Mouse (Mus musculus) midbrain, embryonic 14.5 days (tissue): ENCODE measurements at regions not wholly inside any gene's neighbourhood (a gene's known extent, or its start where the extent isn't known, plus 50 kb on each side); places are given as distances from the start of the nearest gene placed in this dataset.

Source experiments
- ATAC-seq: fragments of 200-750 bp; cut with Nextera tagmentation; 2 replicates; pipeline ENCODE4 v1.8.0; 2017; ENCODE audit warnings: moderate number of reproducible peaks, moderate library complexity; ENCODE audit not compliant: low FRiP score, low TSS enrichment
- DNase-seq: peaks from one replicate; pipeline ENCODE4 v3.0.0-alpha.2; 2015
- H3K27ac ChIP-seq: fragments of 300-500 bp; sonication (generic); replicated peaks from 2 replicates; pipeline ENCODE4 v1.5.1; 2014; ENCODE audit warnings: mild to moderate bottlenecking, low read depth, low read length, moderate library complexity
- H3K27me3 ChIP-seq: fragments of 300-500 bp; sonication (generic); 2 replicates; pipeline ENCODE4 v1.6.1; 2014; ENCODE audit warnings: low read length, control low read depth, mixed read lengths; ENCODE audit not compliant: control insufficient read depth, insufficient read depth
- H3K36me3 ChIP-seq: fragments of 300-500 bp; sonication (generic); 2 replicates; pipeline ENCODE4 v1.6.1; 2014; ENCODE audit warnings: low read length, control low read depth; ENCODE audit not compliant: control insufficient read depth, insufficient read depth
- H3K4me1 ChIP-seq: fragments of 300-500 bp; sonication (generic); 2 replicates; pipeline ENCODE4 v1.6.1; 2014; ENCODE audit warnings: mild to moderate bottlenecking, antibody characterized with exemption, low read length, control low read depth; ENCODE audit not compliant: control insufficient read depth, insufficient read depth
- H3K4me2 ChIP-seq: fragments of 300-500 bp; sonication (generic); 2 replicates; pipeline ENCODE4 v1.6.1; 2014; ENCODE audit warnings: mild to moderate bottlenecking, low read length, moderate library complexity
- H3K4me3 ChIP-seq: fragments of 300-500 bp; sonication (generic); replicated peaks from 2 replicates; pipeline ENCODE4 v1.5.1; 2014; ENCODE audit warnings: low read depth, low read length
- H3K9ac ChIP-seq: fragments of 300-500 bp; sonication (generic); replicated peaks from 2 replicates; pipeline ENCODE4 v1.6.1; 2014; ENCODE audit warnings: mild to moderate bottlenecking, low read length, moderate library complexity
- H3K9me3 ChIP-seq: fragments of 300-500 bp; sonication (generic); 2 replicates; pipeline ENCODE4 v1.6.1; 2016; ENCODE audit warnings: low read length, control low read depth, mixed read lengths; ENCODE audit not compliant: control insufficient read depth
- WGBS: fragments of 180-500 bp; shearing (Covaris S2); extraction: QIAGEN DNeasy Blood & Tissue Kit; methylation state at CpG from one replicate; pipeline ENCODE4 v1.1.7; 2014; 5-methylcytosine and 5-hydroxymethylcytosine counted together

- H3K27ac ChIP-seq, result no peak overlapping the region
- WGBS, result 24% methylated on average over 5 of the region's 5 CpGs
- no peaks in the 10 kb centered on the region for H3K9me3 ChIP-seq
- H3K4me2 ChIP-seq, result no peak overlapping the region
- ATAC-seq (no peak), DNase-seq (no peak)
- H3K9ac ChIP-seq, result no peak overlapping the region
- H3K4me3 ChIP-seq, result no peak overlapping the region
- H3K27me3 ChIP-seq, result 0 out of 2 replicates have a peak, but pooled peaks cover 6% of the 10 kb centered on the region
- no peaks in the 10 kb centered on the region for H3K36me3 ChIP-seq
- peaks cover 6% of the 10 kb centered on the region; the same call in 1 of the 2 replicates for H3K4me1 ChIP-seq
Observed at GRCm38 (mm10) chr6:117330726-117331360, 162.5 kb downstream of the Cxcl12 start.

GRCm38 (mm10) chr6:117332641-117333040 is 164.3 kb downstream of the Cxcl12 start:
- no peaks in the 10 kb centered on the region for H3K36me3 ChIP-seq
- H3K4me3 ChIP-seq, result no peak overlapping the region
- no peaks in the 10 kb centered on the region for H3K4me1 ChIP-seq
- H3K27me3 ChIP-seq, result no peaks in the 10 kb centered on the region
- H3K4me2 ChIP-seq, result no peak overlapping the region
- no peaks in the 10 kb centered on the region for H3K9me3 ChIP-seq
- no peak for ATAC-seq
- no peak for DNase-seq
- H3K27ac ChIP-seq, result no peak overlapping the region
- WGBS, result 69% methylated on average over 6 of the region's 6 CpGs
- H3K9ac ChIP-seq, result no peak overlapping the region

- ATAC-seq, result no peak
Observed at GRCm38 (mm10) chr6:117342123-117342522, 173.8 kb downstream of the Cxcl12 start.

GRCm38 (mm10) chr6:117347356-117347755 is 179.0 kb downstream of the Cxcl12 start:
- Histone ChIP-seq H3K9ac (no peak overlapping the region), H3K4me1 (no peaks in the 10 kb centered on the region), H3K36me3 (no peaks in the 10 kb centered on the region), H3K27ac (no peak overlapping the region), H3K4me2 (no peak overlapping the region), H3K4me3 (no peak overlapping the region), H3K9me3 (no peaks in the 10 kb centered on the region), H3K27me3 (no peaks in the 10 kb centered on the region)
- no peak for ATAC-seq
- DNase-seq, result no peak
- WGBS, result 94% methylated on average over 1 of the region's 1 CpGs

More at GRCm38 (mm10) chr6:117342123-117342522, 173.8 kb downstream of the Cxcl12 start:
- Histone ChIP-seq H3K4me3 (no peak overlapping the region), H3K9ac (no peak overlapping the region), H3K4me1 (no peaks in the 10 kb centered on the region), H3K27ac (no peak overlapping the region), H3K36me3 (no peaks in the 10 kb centered on the region), H3K27me3 (no peaks in the 10 kb centered on the region), H3K9me3 (no peaks in the 10 kb centered on the region), H3K4me2 (no peak overlapping the region)
- no peak for DNase-seq
- 92% methylated on average over 3 of the region's 3 CpGs for WGBS

GRCm38 (mm10) chr6:117351846-117352245 is 183.5 kb downstream of the Cxcl12 start:
- H3K27me3 ChIP-seq, result no peaks in the 10 kb centered on the region
- H3K4me2 ChIP-seq, result no peak overlapping the region
- no peaks in the 10 kb centered on the region for H3K36me3 ChIP-seq
- no peaks in the 10 kb centered on the region for H3K9me3 ChIP-seq
- no peak overlapping the region for H3K27ac ChIP-seq
- WGBS, result 74% methylated on average over 1 of the region's 1 CpGs
- no peak overlapping the region for H3K4me3 ChIP-seq
- no peak for DNase-seq
- H3K4me1 ChIP-seq, result no peaks in the 10 kb centered on the region
- H3K9ac ChIP-seq, result no peak overlapping the region
- no peak for ATAC-seq

GRCm38 (mm10) chr6:117353091-117353490 is 184.8 kb downstream of the Cxcl12 start:
- H3K36me3 ChIP-seq, result no peaks in the 10 kb centered on the region
- H3K9ac ChIP-seq, result no peak overlapping the region
- DNase-seq (no peak), ATAC-seq (no peak)
- H3K4me3 ChIP-seq, result no peak overlapping the region
- no peaks in the 10 kb centered on the region for H3K4me1 ChIP-seq
- WGBS, result 94% methylated on average over 3 of the region's 3 CpGs
- no peaks in the 10 kb centered on the region for H3K27me3 ChIP-seq
- H3K27ac ChIP-seq, result no peak overlapping the region
- no peaks in the 10 kb centered on the region for H3K9me3 ChIP-seq
- no peak overlapping the region for H3K4me2 ChIP-seq

- Histone ChIP-seq H3K27me3 (no peaks in the 10 kb centered on the region), H3K27ac (no peak overlapping the region), H3K4me1 (no peaks in the 10 kb centered on the region), H3K36me3 (no peaks in the 10 kb centered on the region), H3K4me3 (no peak overlapping the region), H3K9me3 (no peaks in the 10 kb centered on the region), H3K4me2 (no peak overlapping the region), H3K9ac (no peak overlapping the region)
- ATAC-seq, result no peak
- DNase-seq, result no peak
- WGBS, result 89% methylated on average over 1 of the region's 1 CpGs
Observed at GRCm38 (mm10) chr6:117356101-117356500, 187.8 kb downstream of the Cxcl12 start.

GRCm38 (mm10) chr6:117359401-117359800 is 191.1 kb downstream of the Cxcl12 start:
- Histone ChIP-seq H3K4me3 (no peak overlapping the region), H3K4me2 (no peak overlapping the region), H3K4me1 (no peaks in the 10 kb centered on the region), H3K9me3 (no peaks in the 10 kb centered on the region), H3K27ac (no peak overlapping the region), H3K9ac (no peak overlapping the region), H3K36me3 (no peaks in the 10 kb centered on the region), H3K27me3 (no peaks in the 10 kb centered on the region)
- DNase-seq, result no peak
- no peak for ATAC-seq
- whole genome bisulfite sequencing, result 95% methylated on average over 2 of the region's 2 CpGs

GRCm38 (mm10) chr6:117366563-117366962 is 198.2 kb downstream of the Cxcl12 start:
- Histone ChIP-seq H3K9me3 (no peaks in the 10 kb centered on the region), H3K9ac (no peak overlapping the region), H3K27ac (no peak overlapping the region), H3K4me2 (no peak overlapping the region), H3K4me3 (no peak overlapping the region), H3K4me1 (no peaks in the 10 kb centered on the region), H3K27me3 (no peaks in the 10 kb centered on the region), H3K36me3 (no peaks in the 10 kb centered on the region)
- DNase-seq, result no peak
- WGBS, result 93% methylated on average over 6 of the region's 6 CpGs
- no peak for ATAC-seq
